Mouse (Mus musculus) MEL (cell line): ENCODE measurements at regions not wholly inside any gene's neighbourhood (a gene's known extent, or its start where the extent isn't known, plus 50 kb on each side); places are given as distances from the start of the nearest gene placed in this dataset.

ENCODE experiments used
- DNase-seq: peaks from one replicate; pipeline ENCODE4 v3.0.0; 2011; ENCODE audit warnings: low read depth, low spot score
- H3K27ac ChIP-seq: 2 replicates; pipeline ENCODE4 v1.5.1; 2012; ENCODE audit warnings: low read depth, mild to moderate bottlenecking, control low read depth, low read length, moderate library complexity; ENCODE audit not compliant: control insufficient read depth
- H3K27me3 ChIP-seq, 2 experiments: fragments of 150-350 bp in 1 of 2; sonication (generic) in 1 of 2; 2 replicates each; pipeline ENCODE4 v1.6.1; 2012; ENCODE audit warnings: low read length in 2 of 2, mild to moderate bottlenecking in 2 of 2, improper control_type of control experiment in 1 of 2, moderate library complexity in 1 of 2; ENCODE audit not compliant: insufficient read depth in 2 of 2, control insufficient read depth in 1 of 2
- H3K36me3 ChIP-seq, 2 experiments: 2 replicates each; pipeline ENCODE4 v1.6.1; 2012 to 2014; ENCODE audit warnings: low read length in 2 of 2, improper control_type of control experiment in 1 of 2, inconsistent platforms in 1 of 2, mild to moderate bottlenecking in 1 of 2; ENCODE audit not compliant: insufficient read depth in 2 of 2, control insufficient read depth in 1 of 2
- H3K4me1 ChIP-seq, 2 experiments: fragments of 150-350 bp in 1 of 2; sonication (generic) in 1 of 2; 2 replicates each; pipeline ENCODE4 v1.6.1; 2012; ENCODE audit warnings: low read length in 2 of 2, improper control_type of control experiment in 1 of 2, mild to moderate bottlenecking in 1 of 2; ENCODE audit not compliant: insufficient read depth in 2 of 2, control insufficient read depth in 1 of 2
- H3K4me3 ChIP-seq, 2 experiments: fragments of 150-350 bp in 1 of 2; sonication (generic) in 1 of 2; 2 replicates each; pipeline ENCODE4 v1.5.1; 2012; ENCODE audit warnings: low read depth in 2 of 2, low read length in 2 of 2, mild to moderate bottlenecking in 2 of 2, moderate library complexity in 2 of 2, control low read depth in 1 of 2, improper control_type of control experiment in 1 of 2; ENCODE audit not compliant: control insufficient read depth in 1 of 2, insufficient read depth in 1 of 2
- H3K79me2 ChIP-seq: 2 replicates; pipeline ENCODE4 v1.6.1; 2012; ENCODE audit warnings: mild to moderate bottlenecking, low read length, moderate library complexity; ENCODE audit not compliant: control insufficient read depth, poor library complexity, insufficient read depth
- H3K9ac ChIP-seq: 2 replicates; pipeline ENCODE4 v1.6.1; 2012; ENCODE audit warnings: low read depth, mild to moderate bottlenecking, control low read depth, low read length, moderate library complexity; ENCODE audit not compliant: control insufficient read depth, poor library complexity, severe bottlenecking
- H3K9me3 ChIP-seq: fragments of 150-350 bp; sonication (generic); replicated peaks from 2 replicates; pipeline ENCODE4 v1.6.1; 2012; ENCODE audit warnings: mild to moderate bottlenecking, low read length, improper control_type of control experiment, moderate library complexity; ENCODE audit not compliant: insufficient read depth
- CHD1 ChIP-seq: IDR thresholded peaks from 2 replicates; pipeline ENCODE4 v1.6.1; 2012; ENCODE audit warnings: low read depth, mild to moderate bottlenecking, inconsistent platforms, low read length, improper control_type of control experiment
- CTCF ChIP-seq, 3 experiments: IDR thresholded peaks in 2 of 3; conservative IDR thresholded peaks in 1 of 3; 2 replicates each; pipeline ENCODE4 v1.5.1; 2011 to 2012; ENCODE audit warnings: low read length in 3 of 3, low read depth in 2 of 3, mild to moderate bottlenecking in 2 of 3, improper control_type of control experiment in 1 of 3, inconsistent platforms in 1 of 3, mixed read lengths in 1 of 3, moderate library complexity in 1 of 3; ENCODE audit not compliant: control insufficient read depth in 1 of 3, insufficient read depth in 1 of 3, poor library complexity in 1 of 3, severe bottlenecking in 1 of 3
- HCFC1 ChIP-seq: IDR thresholded peaks from 2 replicates; pipeline ENCODE4 v1.6.1; 2012; ENCODE audit warnings: low read depth, mild to moderate bottlenecking, inconsistent platforms, low read length, improper control_type of control experiment, moderate library complexity
- JUND ChIP-seq: IDR thresholded peaks from 2 replicates; pipeline ENCODE4 v1.6.1; 2011; ENCODE audit warnings: low read depth, mild to moderate bottlenecking, improper control_type of control experiment, low read length
- MEF2A ChIP-seq: IDR thresholded peaks from 2 replicates; pipeline ENCODE4 v1.6.1; 2014; ENCODE audit warnings: low read depth, mild to moderate bottlenecking, inconsistent platforms, low read length, improper control_type of control experiment; ENCODE audit not compliant: poor library complexity, insufficient replicate concordance, severe bottlenecking; ENCODE audit errors: extremely low read depth
- POLR2AphosphoS5 ChIP-seq: IDR thresholded peaks from 2 replicates; pipeline ENCODE4 v1.6.1; 2012; ENCODE audit warnings: low read depth, borderline replicate concordance, mild to moderate bottlenecking, inconsistent platforms, low read length, moderate library complexity, mixed read lengths
- RAD21 ChIP-seq: IDR thresholded peaks from 2 replicates; pipeline ENCODE4 v1.6.1; 2011; ENCODE audit warnings: mild to moderate bottlenecking, low read depth, low read length, improper control_type of control experiment
- RCOR1 ChIP-seq: IDR thresholded peaks from 2 replicates; pipeline ENCODE4 v1.6.1; 2012; ENCODE audit warnings: low read depth, mild to moderate bottlenecking, inconsistent platforms, low read length, improper control_type of control experiment
- TAL1 ChIP-seq: IDR thresholded peaks from 2 replicates; pipeline ENCODE4 v1.6.1; 2012; ENCODE audit warnings: mild to moderate bottlenecking, inconsistent platforms, low read length, moderate library complexity, mixed read lengths
- TBP ChIP-seq: IDR thresholded peaks from 2 replicates; pipeline ENCODE4 v1.8.0; 2011; ENCODE audit warnings: low read depth, low read length, improper control_type of control experiment
- UBTF ChIP-seq: IDR thresholded peaks from 2 replicates; pipeline ENCODE4 v1.6.1; 2012; ENCODE audit warnings: low read depth, mild to moderate bottlenecking, inconsistent platforms, low read length, improper control_type of control experiment, moderate library complexity, borderline replicate concordance; ENCODE audit not compliant: insufficient read depth
- ZKSCAN1 ChIP-seq: IDR thresholded peaks from 2 replicates; pipeline ENCODE4 v1.6.1; 2012; ENCODE audit warnings: low read depth, mild to moderate bottlenecking, inconsistent platforms, low read length, improper control_type of control experiment, moderate library complexity
- ZNF384 ChIP-seq: IDR thresholded peaks from 2 replicates; pipeline ENCODE4 v1.6.1; 2012; ENCODE audit warnings: low read depth, mild to moderate bottlenecking, inconsistent platforms, low read length, improper control_type of control experiment

DNA sequence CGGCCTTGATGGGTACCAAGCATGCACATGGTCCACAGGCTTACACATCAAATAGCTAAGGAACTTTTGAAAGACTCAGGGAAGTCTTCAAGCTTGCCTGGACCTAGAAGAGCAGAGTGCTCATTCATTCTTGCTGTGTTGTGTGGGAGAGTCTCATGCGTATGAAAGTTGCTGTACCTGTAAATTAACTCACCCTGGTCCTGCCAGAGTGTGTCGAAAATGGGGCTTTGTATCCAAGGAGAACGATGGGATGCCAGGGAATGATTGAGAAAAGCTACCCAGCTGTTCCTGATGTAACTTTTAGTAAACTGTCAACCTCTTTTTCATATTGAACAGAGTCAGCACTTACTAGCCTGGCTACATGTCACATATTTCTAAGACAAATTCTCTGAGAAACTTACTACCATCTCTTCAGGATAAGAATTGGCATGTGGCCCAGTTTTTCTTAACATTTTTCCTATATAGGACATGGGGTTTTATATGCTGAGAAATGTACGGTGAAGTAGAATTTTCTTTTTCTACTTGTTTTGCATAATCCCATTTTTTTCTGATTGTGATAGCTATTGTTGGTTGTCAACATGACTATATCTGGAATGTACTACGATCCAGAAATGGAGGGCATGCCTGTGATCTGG, 95.0 kb upstream of the Rreb1 start:
- Histone ChIP-seq H3K27me3 (no peaks in the 10 kb centered on the region; a peak in 1 of 4 replicates), H3K9me3 (no peaks in the 10 kb centered on the region), H3K4me3 (no peak overlapping the region), H3K36me3 (no peaks in the 10 kb centered on the region), H3K9ac (no peak overlapping the region), H3K79me2 (no peaks in the 10 kb centered on the region), H3K4me1 (no peaks in the 10 kb centered on the region), H3K27ac (no peak overlapping the region)
- DNase-seq = no peak
- no peak for TF ChIP-seq MEF2A
- TF ChIP-seq POLR2AphosphoS5 = no peak
- TF ChIP-seq TAL1 = no peak
- TF ChIP-seq JUND = no peak

DNA sequence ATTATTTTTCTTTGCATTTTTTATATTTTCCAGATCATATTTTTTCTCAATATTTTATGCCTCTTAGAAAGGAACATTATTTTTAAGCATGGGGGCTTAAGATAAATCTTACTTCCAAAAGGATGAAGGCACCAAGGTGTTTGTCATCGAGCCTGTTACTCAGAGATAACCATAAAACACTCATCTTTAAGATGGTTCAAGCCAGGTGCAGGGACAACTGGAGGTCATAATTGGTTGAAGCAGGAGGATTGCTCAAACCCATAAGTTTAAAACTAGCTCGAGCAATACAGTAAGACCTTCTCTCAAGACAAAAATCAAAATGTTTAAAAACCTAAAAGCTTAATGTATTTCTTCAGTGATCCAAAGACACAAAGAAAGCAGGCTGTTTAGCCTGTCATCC, 92.6 kb upstream of the Rreb1 start:
- H3K9me3 ChIP-seq = no peaks in the 10 kb centered on the region
- no peak overlapping the region for H3K9ac ChIP-seq
- no peak for DNase-seq
- no peak overlapping the region for H3K4me3 ChIP-seq
- H3K4me1 ChIP-seq = no peaks in the 10 kb centered on the region
- no peak for TF ChIP-seq ZKSCAN1
- no peak for TF ChIP-seq RCOR1
- TF ChIP-seq UBTF = no peak
- TF ChIP-seq HCFC1 = no peak
- no peak for TF ChIP-seq CTCF (IDR thresholded peaks at IDR 0.05 in 2 of 3, conservative IDR thresholded peaks at IDR 0.05 in 1 of 3; ENCODE audit: control insufficient read depth in 1 of 3, insufficient read depth in 1 of 3, low read depth in 2 of 3, low read length in 3 of 3, poor library complexity in 1 of 3, severe bottlenecking in 1 of 3)
- no peak for TF ChIP-seq ZNF384
- no peak for TF ChIP-seq POLR2AphosphoS5
- H3K27ac ChIP-seq = no peak overlapping the region
- peaks cover 0 to 1% of the 10 kb centered on the region in 2 experiments; a peak in 2 of 4 replicates for H3K27me3 ChIP-seq
- no peaks in the 10 kb centered on the region for H3K79me2 ChIP-seq
- H3K36me3 ChIP-seq = no peaks in the 10 kb centered on the region

DNA sequence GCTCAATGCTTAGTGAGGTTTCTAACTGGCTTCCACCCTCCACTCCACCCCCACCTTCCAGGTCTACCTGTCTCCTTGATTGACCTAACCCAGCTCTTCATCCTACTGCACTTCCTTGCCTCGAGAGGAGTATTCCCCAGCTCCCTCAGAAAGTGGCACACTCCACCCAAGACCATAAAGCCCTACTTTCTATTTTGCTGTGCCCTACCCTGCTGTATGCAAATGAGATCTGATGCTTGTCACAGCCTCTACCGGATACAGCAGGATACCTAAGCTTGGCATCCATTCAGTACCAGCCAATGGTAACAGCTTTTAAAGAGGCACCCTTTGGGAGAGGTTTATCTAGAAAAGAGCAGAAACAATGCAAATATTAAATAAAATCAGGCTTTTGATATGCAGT, 92.1 kb upstream of the Rreb1 start:
- Histone ChIP-seq H3K27ac (no peak overlapping the region), H3K79me2 (no peaks in the 10 kb centered on the region), H3K27me3 (peaks cover 0 to 3% of the 10 kb centered on the region in 2 experiments; a peak in 2 of 4 replicates), H3K4me1 (no peaks in the 10 kb centered on the region), H3K4me3 (no peak overlapping the region), H3K9ac (no peak overlapping the region), H3K36me3 (no peaks in the 10 kb centered on the region), H3K9me3 (no peaks in the 10 kb centered on the region)
- DNase-seq = no peak
- TF ChIP-seq CTCF (IDR thresholded peaks at IDR 0.05 in 2 of 3, conservative IDR thresholded peaks at IDR 0.05 in 1 of 3; ENCODE audit: control insufficient read depth in 1 of 3, insufficient read depth in 1 of 3, low read depth in 2 of 3, low read length in 3 of 3, poor library complexity in 1 of 3, severe bottlenecking in 1 of 3) (no peak), TBP (no peak), RAD21 (no peak), UBTF (no peak), CHD1 (no peak)
